Mouse (Mus musculus) midbrain, embryonic 12.5 days (tissue): ENCODE results near the gene D930007J09Rik. TPM values are rescaled to one million over a fixed set of nuclear protein-coding genes. Genes with fewer than 3 reads are reported as not detected.

Experiments used
- ATAC-seq: fragments of 200-750 bp; cut with Nextera tagmentation; 2 replicates; pipeline ENCODE4 v1.8.0; 2017; ENCODE audit warnings: low read depth, moderate TSS enrichment, moderate library complexity; ENCODE audit not compliant: low FRiP score
- H3K27ac ChIP-seq: fragments of 300-500 bp; sonication (generic); replicated peaks from 2 replicates; pipeline ENCODE4 v1.5.1; 2016; ENCODE audit warnings: mild to moderate bottlenecking
- H3K27me3 ChIP-seq: fragments of 300-500 bp; sonication (generic); 2 replicates; pipeline ENCODE4 v1.6.1; 2016; ENCODE audit warnings: mild to moderate bottlenecking
- H3K36me3 ChIP-seq: fragments of 300-500 bp; sonication (generic); 2 replicates; pipeline ENCODE4 v1.6.1; 2016
- H3K4me1 ChIP-seq: fragments of 300-500 bp; sonication (generic); 2 replicates; pipeline ENCODE4 v1.6.1; 2016
- H3K4me2 ChIP-seq: fragments of 300-500 bp; sonication (generic); replicated peaks from 2 replicates; pipeline ENCODE4 v1.6.1; 2016; ENCODE audit warnings: mild to moderate bottlenecking, moderate library complexity
- H3K4me3 ChIP-seq: fragments of 300-500 bp; sonication (generic); 2 replicates; pipeline ENCODE4 v1.5.1; 2016; ENCODE audit warnings: mild to moderate bottlenecking
- H3K9ac ChIP-seq: fragments of 300-500 bp; sonication (generic); replicated peaks from 2 replicates; pipeline ENCODE4 v1.6.1; 2016; ENCODE audit warnings: mild to moderate bottlenecking, moderate library complexity
- H3K9me3 ChIP-seq: fragments of 300-500 bp; sonication (generic); 2 replicates; pipeline ENCODE4 v1.6.1; 2016; ENCODE audit warnings: mild to moderate bottlenecking
- WGBS: fragments of 180-500 bp; shearing (Covaris S2); methylation state at CpG from one replicate; pipeline ENCODE4 v1.1.7; 2016; 5-methylcytosine and 5-hydroxymethylcytosine counted together
- polyA plus RNA-seq: library from polyadenylated mRNA; unstranded; fragments of >200 nt; fragmentation: Nextera tagmentation; extraction: Ambion mirVana; gene quantifications from 2 replicates; pipeline ENCODE4 v1.2.1, GENCODE M21; 2016

Gene D930007J09Rik
- polyA plus RNA-seq, 1 experiment from 2014 or later: not detected

DNA sequence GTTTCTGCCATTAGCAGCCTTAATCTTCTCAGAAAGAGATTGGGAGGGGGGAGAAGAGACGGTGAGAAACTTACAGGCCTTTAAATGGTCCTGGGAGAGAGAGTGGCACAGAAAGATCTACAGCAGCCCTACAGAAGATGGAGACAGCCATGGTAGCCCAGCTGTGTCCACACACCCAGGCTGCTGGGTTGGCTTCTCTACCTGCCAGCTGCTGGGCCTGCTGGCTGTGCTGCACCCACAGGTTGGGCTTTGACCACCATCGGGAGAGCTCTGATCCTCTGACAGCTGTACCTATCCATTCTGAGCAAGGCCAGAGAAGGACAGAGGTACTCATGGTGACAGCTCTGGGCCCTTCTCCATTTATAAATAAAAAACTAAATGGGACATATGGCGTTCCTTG lies 23.8 kb downstream of the D930007J09Rik start:
- ATAC-seq: no peak
- Histone ChIP-seq H3K27ac (no peak overlapping the region), H3K9ac (no peak overlapping the region), H3K4me1 (no peaks in the 10 kb centered on the region), H3K4me2 (no peak overlapping the region), H3K36me3 (no peaks in the 10 kb centered on the region), H3K9me3 (no peaks in the 10 kb centered on the region), H3K4me3 (no peak overlapping the region), H3K27me3 (no peaks in the 10 kb centered on the region)
- 66% methylated on average over 3 of the region's 3 CpGs for WGBS

- no peaks in the 10 kb centered on the region for H3K36me3 ChIP-seq
- no peaks in the 10 kb centered on the region for H3K9me3 ChIP-seq
- H3K4me3 ChIP-seq: no peak overlapping the region
- 91% methylated on average over 10 of the region's 10 CpGs for WGBS
- H3K27ac ChIP-seq: no peak overlapping the region
- no peak for ATAC-seq
- H3K4me2 ChIP-seq: no peak overlapping the region
- H3K27me3 ChIP-seq: no peaks in the 10 kb centered on the region
- no peaks in the 10 kb centered on the region for H3K4me1 ChIP-seq
- H3K9ac ChIP-seq: no peak overlapping the region
Observed at GRCm38 (mm10) chr13:32776350-32776749, 26.3 kb downstream of the D930007J09Rik start.

DNA sequence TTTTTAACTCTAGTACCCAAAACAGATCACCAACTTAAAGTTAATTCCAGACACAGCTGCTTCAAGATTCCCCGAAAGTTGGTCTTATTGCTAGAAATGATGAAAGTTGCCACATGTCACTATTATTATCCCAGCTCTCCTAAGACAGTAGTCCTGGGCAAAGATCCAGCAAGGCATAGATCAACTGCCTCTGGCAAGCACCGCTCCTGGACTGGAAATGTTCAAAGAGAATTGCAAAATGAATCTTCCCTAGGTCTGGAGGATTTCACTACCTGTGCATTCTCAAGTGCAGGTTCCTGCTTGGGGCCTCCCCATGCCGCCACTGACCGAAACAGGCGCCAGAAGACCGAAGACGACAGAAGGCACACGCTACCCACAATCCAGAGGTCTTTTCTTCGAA lies 26.8 kb downstream of the D930007J09Rik start:
- no peak for ATAC-seq
- Histone ChIP-seq H3K27ac (no peak overlapping the region), H3K9me3 (no peaks in the 10 kb centered on the region), H3K27me3 (no peaks in the 10 kb centered on the region), H3K4me2 (no peak overlapping the region), H3K4me1 (no peaks in the 10 kb centered on the region), H3K4me3 (no peak overlapping the region), H3K9ac (no peak overlapping the region), H3K36me3 (no peaks in the 10 kb centered on the region)
- 94% methylated on average over 9 of the region's 9 CpGs for WGBS

DNA sequence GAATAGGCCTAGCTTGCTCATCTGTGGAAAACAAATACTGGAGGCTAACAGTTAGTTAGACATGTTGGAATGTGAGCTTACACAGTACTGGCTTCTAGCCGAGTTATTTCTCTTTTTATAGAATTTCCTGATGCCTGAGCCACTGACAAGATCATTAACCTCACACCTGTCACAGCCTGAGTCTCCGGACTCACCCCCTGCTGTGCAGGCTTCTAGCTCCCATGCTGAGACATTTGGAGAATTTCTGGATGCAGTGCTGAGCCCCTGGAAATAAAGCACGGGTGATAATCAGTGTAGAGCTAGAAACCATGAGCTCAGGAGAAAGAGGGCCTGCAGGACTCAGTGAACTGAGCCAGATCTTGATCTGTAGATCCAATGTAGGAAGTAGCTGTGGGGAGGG lies 32.7 kb downstream of the D930007J09Rik start:
- H3K4me2 ChIP-seq: no peak overlapping the region
- H3K27ac ChIP-seq: no peak overlapping the region
- H3K4me1 ChIP-seq: no peaks in the 10 kb centered on the region
- 11% methylated on average over 3 of the region's 3 CpGs for WGBS
- H3K9ac ChIP-seq: no peak overlapping the region
- H3K9me3 ChIP-seq: no peaks in the 10 kb centered on the region
- no peak overlapping the region for H3K4me3 ChIP-seq
- no peak for ATAC-seq
- H3K27me3 ChIP-seq: no peaks in the 10 kb centered on the region
- H3K36me3 ChIP-seq: no peaks in the 10 kb centered on the region

DNA sequence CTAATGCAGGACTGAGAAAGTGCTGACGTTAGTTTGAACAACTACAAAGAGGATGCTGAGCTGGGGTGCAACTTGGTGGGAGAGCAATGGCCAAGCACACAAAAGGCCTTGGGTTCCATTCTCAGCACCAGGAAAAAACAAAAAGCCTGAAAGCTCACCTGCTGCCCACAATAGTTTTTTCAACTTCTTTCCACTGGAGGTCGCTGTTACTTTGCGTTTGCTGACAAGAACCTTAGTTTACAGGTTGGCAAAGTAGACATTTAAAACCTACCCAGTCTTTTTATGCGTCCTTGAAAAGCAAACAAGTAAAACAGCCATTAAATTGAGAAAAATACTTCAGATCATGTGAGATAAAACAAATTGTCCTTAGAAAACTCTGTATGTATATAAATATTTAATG lies 34.5 kb downstream of the D930007J09Rik start:
- Histone ChIP-seq H3K27me3 (no peaks in the 10 kb centered on the region), H3K9ac (no peak overlapping the region), H3K4me2 (no peak overlapping the region), H3K4me1 (no peaks in the 10 kb centered on the region), H3K9me3 (no peaks in the 10 kb centered on the region), H3K36me3 (no peaks in the 10 kb centered on the region), H3K4me3 (no peak overlapping the region), H3K27ac (no peak overlapping the region)
- WGBS: 13% methylated on average over 4 of the region's 4 CpGs
- ATAC-seq: no peak

GRCm38 (mm10) chr13:32764448-32764847 lies 38.2 kb downstream of the D930007J09Rik start:
- Histone ChIP-seq H3K4me3 (no peak overlapping the region), H3K27me3 (no peaks in the 10 kb centered on the region), H3K9ac (no peak overlapping the region), H3K4me2 (no peak overlapping the region), H3K36me3 (no peaks in the 10 kb centered on the region), H3K4me1 (no peaks in the 10 kb centered on the region), H3K27ac (no peak overlapping the region), H3K9me3 (no peaks in the 10 kb centered on the region)
- 36% methylated on average over 7 of the region's 7 CpGs for WGBS
- no peak for ATAC-seq

- Histone ChIP-seq H3K27ac (no peak overlapping the region), H3K36me3 (no peaks in the 10 kb centered on the region), H3K4me2 (no peak overlapping the region), H3K4me3 (no peak overlapping the region), H3K27me3 (no peaks in the 10 kb centered on the region), H3K4me1 (0 out of 2 replicates have a peak, but pooled peaks cover 4% of the 10 kb centered on the region), H3K9me3 (no peaks in the 10 kb centered on the region), H3K9ac (no peak overlapping the region)
- no peak for ATAC-seq
- WGBS: 80% methylated on average over 3 of the region's 3 CpGs
Observed at GRCm38 (mm10) chr13:32763141-32763540, 39.5 kb downstream of the D930007J09Rik start.

DNA sequence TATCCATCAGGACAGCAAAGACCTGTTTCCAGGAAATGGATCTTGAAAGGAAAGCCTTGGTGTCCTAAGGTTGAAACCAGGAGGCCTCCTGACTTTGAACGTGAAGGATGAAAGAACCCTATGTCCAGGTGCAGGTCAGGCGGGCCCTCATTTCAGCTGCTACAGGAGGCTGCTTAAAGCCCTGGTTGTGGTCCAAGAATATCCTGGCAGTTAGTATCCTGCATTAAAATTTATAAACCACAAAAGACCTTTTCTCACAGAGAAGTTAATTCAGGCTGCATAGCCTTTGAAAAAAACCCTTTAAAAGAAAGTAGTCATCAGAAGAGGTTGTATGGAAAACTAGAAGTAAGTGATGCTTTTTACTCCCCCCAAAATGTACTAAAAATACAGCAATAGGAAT lies 41.9 kb downstream of the D930007J09Rik start:
- Histone ChIP-seq H3K4me2 (no peak overlapping the region), H3K9ac (no peak overlapping the region), H3K4me1 (0 out of 2 replicates have a peak, but pooled peaks cover 4% of the 10 kb centered on the region), H3K9me3 (no peaks in the 10 kb centered on the region), H3K27me3 (no peaks in the 10 kb centered on the region), H3K4me3 (no peak overlapping the region), H3K36me3 (no peaks in the 10 kb centered on the region), H3K27ac (no peak overlapping the region)
- WGBS: 90% methylated on average over 2 of the region's 2 CpGs
- no peak for ATAC-seq

DNA sequence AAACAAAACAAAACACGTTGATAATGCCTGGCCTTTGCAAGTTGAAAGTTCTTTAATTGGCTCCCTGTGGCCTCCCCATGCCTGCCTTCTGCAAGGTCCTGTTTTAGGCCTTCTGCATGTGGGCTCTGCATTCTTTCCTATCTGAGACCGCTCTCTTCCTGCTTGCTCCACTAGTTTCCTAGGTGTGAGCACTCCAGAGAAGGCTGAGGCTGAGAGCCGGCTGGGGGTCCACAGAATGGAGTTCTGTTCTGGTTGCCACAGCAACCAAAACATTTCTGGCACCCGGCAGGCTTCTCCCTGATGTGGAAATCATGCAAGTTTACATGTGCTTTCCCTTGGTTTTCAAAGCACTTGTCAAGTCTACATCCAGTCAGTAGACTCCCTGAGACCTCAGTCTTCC lies 43.6 kb downstream of the D930007J09Rik start:
- Histone ChIP-seq H3K4me2 (no peak overlapping the region), H3K4me3 (no peak overlapping the region), H3K9me3 (no peaks in the 10 kb centered on the region), H3K27ac (no peak overlapping the region), H3K9ac (no peak overlapping the region), H3K36me3 (no peaks in the 10 kb centered on the region), H3K4me1 (0 out of 2 replicates have a peak, but pooled peaks cover 4% of the 10 kb centered on the region), H3K27me3 (no peaks in the 10 kb centered on the region)
- ATAC-seq: no peak
- WGBS: 10% methylated on average over 4 of the region's 4 CpGs

Other genes starting within 250 kb of the D930007J09Rik start
- gene Mylk4, start 18.9 kb downstream of the D930007J09Rik start, polyA plus RNA-seq: 0.17 TPM in 1 of 2 replicates, not detected in the other
- gene Wrnip1, start 811 bp downstream of the D930007J09Rik start, polyA plus RNA-seq: 32.4 and 33.7 TPM in 2 replicates
- gene Serpinb1a, start 48.3 kb upstream of the D930007J09Rik start, polyA plus RNA-seq: 1.6 and 2.2 TPM in 2 replicates
- not detected in 2 replicates for gene Serpinb1c, start 95.4 kb upstream of the D930007J09Rik start, polyA plus RNA-seq
- 0.41 and 0.66 TPM in 2 replicates for gene Serpinb6b, start 162.4 kb upstream of the D930007J09Rik start, polyA plus RNA-seq
- gene Serpinb9, start 200.4 kb upstream of the D930007J09Rik start, polyA plus RNA-seq: 1.1 and 1.2 TPM in 2 replicates
- 0.11 TPM in 1 of 2 replicates, not detected in the other for gene Serpinb9b, start 224.6 kb upstream of the D930007J09Rik start, polyA plus RNA-seq